Mouse (Mus musculus) G1E (cell line): Measurements from ENCODE around the gene Tfdp1. TPM values are rescaled to one million over a fixed set of nuclear protein-coding genes. Genes with fewer than 3 reads are reported as not detected.

Experiments used
- ATAC-seq: 2 replicates; pipeline ENCODE4 v1.8.0; 2016; ENCODE audit warnings: mild to moderate bottlenecking; ENCODE audit not compliant: insufficient number of reproducible peaks, poor library complexity, low FRiP score, severe bottlenecking; ENCODE audit errors: extremely low read depth
- DNase-seq: peaks from one replicate; pipeline ENCODE4 v3.0.0; 2012; ENCODE audit warnings: low spot score
- H3K27me3 ChIP-seq: 2 replicates; pipeline ENCODE4 v1.6.1; 2012; ENCODE audit warnings: mild to moderate bottlenecking, low read length, inconsistent platforms; ENCODE audit not compliant: insufficient read depth
- H3K36me3 ChIP-seq: replicated peaks from 2 replicates; pipeline ENCODE3; 2012; ENCODE audit warnings: mild to moderate bottlenecking, inconsistent platforms
- H3K4me1 ChIP-seq: 2 replicates; pipeline ENCODE4 v1.6.1; 2012; ENCODE audit warnings: low read depth, low read length, inconsistent platforms, mixed read lengths; ENCODE audit not compliant: insufficient read depth
- H3K4me3 ChIP-seq: 2 replicates; pipeline ENCODE4 v1.5.1; 2012; ENCODE audit warnings: low read depth, mild to moderate bottlenecking, inconsistent platforms, low read length, moderate library complexity, mixed read lengths
- H3K9me3 ChIP-seq: replicated peaks from 2 replicates; pipeline ENCODE4 v1.6.1; 2012; ENCODE audit warnings: inconsistent platforms
- CTCF ChIP-seq: IDR thresholded peaks from 2 replicates; pipeline ENCODE4 v1.5.1; 2012; ENCODE audit warnings: low read depth, low read length, inconsistent platforms, mixed read lengths
- GATA1 ChIP-seq: IDR thresholded peaks from 2 replicates; pipeline ENCODE4 v1.6.1; 2012; ENCODE audit warnings: borderline replicate concordance, low read length, inconsistent platforms, mixed read lengths
- GATA2 ChIP-seq: IDR thresholded peaks from 2 replicates; pipeline ENCODE4 v1.6.1; 2012; ENCODE audit warnings: low read depth, low read length, inconsistent platforms, borderline replicate concordance
- POLR2AphosphoS5 ChIP-seq: IDR thresholded peaks from 2 replicates; pipeline ENCODE4 v1.6.1; 2012; ENCODE audit warnings: low read depth, low read length, inconsistent platforms; ENCODE audit not compliant: insufficient replicate concordance
- TAL1 ChIP-seq: conservative IDR thresholded peaks from 2 replicates; pipeline ENCODE4 v1.6.1; 2012; ENCODE audit warnings: low read depth, low read length, inconsistent platforms, mixed read lengths
- polyA plus RNA-seq: library from polyadenylated mRNA; stranded (reverse); fragments of >175 nt; gene quantifications from 2 replicates; pipeline ENCODE4 v1.2.3, GENCODE M21; 2012
- total RNA-seq, 2 experiments: library from RNA; stranded (forward) in 1 of 2; stranded (reverse) in 1 of 2; fragments of 200-1000 nt in 1 of 2; fragments of >200 nt in 1 of 2; fragmentation: Nextera tagmentation in 1 of 2; gene quantifications; 2 replicates each; pipeline ENCODE4 v1.2.3; 2014 to 2017

The Tfdp1 gene
- total and polyA plus RNA-seq, 3 experiments: 68.6 to 237 (median 155) TPM

- TF ChIP-seq CTCF: no peak
- no peak for TF ChIP-seq GATA2
- TF ChIP-seq GATA1: no peak
- no peak for TF ChIP-seq POLR2AphosphoS5
- TF ChIP-seq TAL1: no peak
- ATAC-seq: no peak
Measured at GRCm38 (mm10) chr8:13382536-13382935, 44.0 kb downstream of the Tfdp1 start.

GRCm38 (mm10) chr8:13382999-13383398 is 44.4 kb downstream of the Tfdp1 start:
- H3K27me3 ChIP-seq: peaks cover 27% of the 10 kb centered on the region
- H3K4me3 ChIP-seq: no peak overlapping the region
- H3K9me3 ChIP-seq: no peaks in the 10 kb centered on the region
- TF ChIP-seq TAL1 (no peak), POLR2AphosphoS5 (no peak), GATA2 (no peak), CTCF (no peak), GATA1 (no peak)
- ATAC-seq (no peak), DNase-seq (no peak)
- H3K4me1 ChIP-seq: peaks cover 2% of the 10 kb centered on the region; the same call in 1 of the 2 replicates
- peaks cover 22% of the 10 kb centered on the region for H3K36me3 ChIP-seq

More at GRCm38 (mm10) chr8:13382536-13382935, 44.0 kb downstream of the Tfdp1 start:
- peaks cover 2% of the 10 kb centered on the region; the same call in 1 of the 2 replicates for H3K4me1 ChIP-seq
- peaks cover 25% of the 10 kb centered on the region for H3K27me3 ChIP-seq
- no peak for DNase-seq
- H3K4me3 ChIP-seq: no peak overlapping the region
- peaks cover 22% of the 10 kb centered on the region for H3K36me3 ChIP-seq
- H3K9me3 ChIP-seq: no peaks in the 10 kb centered on the region

- ATAC-seq (no peak), DNase-seq (no peak)
- TF ChIP-seq CTCF (no peak), GATA1 (no peak), POLR2AphosphoS5 (no peak)
Measured at GRCm38 (mm10) chr8:13386366-13386765, 47.8 kb downstream of the Tfdp1 start.

GRCm38 (mm10) chr8:13387728-13388127 is 49.2 kb downstream of the Tfdp1 start:
- no peaks in the 10 kb centered on the region for H3K36me3 ChIP-seq
- H3K9me3 ChIP-seq: no peaks in the 10 kb centered on the region
- peaks cover 45% of the 10 kb centered on the region for H3K27me3 ChIP-seq
- ATAC-seq (peak; percentile 22; the same call in 1 of the 2 replicates), DNase-seq (no peak)
- H3K4me1 ChIP-seq: peaks cover 8% of the 10 kb centered on the region
- no peak overlapping the region for H3K4me3 ChIP-seq
- TF ChIP-seq TAL1 (no peak), GATA2 (no peak), GATA1 (no peak), POLR2AphosphoS5 (no peak), CTCF (no peak)

More at GRCm38 (mm10) chr8:13386366-13386765, 47.8 kb downstream of the Tfdp1 start:
- Histone ChIP-seq H3K36me3 (no peaks in the 10 kb centered on the region), H3K4me1 (peaks cover 8% of the 10 kb centered on the region), H3K27me3 (peaks cover 45% of the 10 kb centered on the region), H3K9me3 (no peaks in the 10 kb centered on the region), H3K4me3 (no peak overlapping the region)

- TF ChIP-seq GATA2 (no peak), POLR2AphosphoS5 (no peak), CTCF (no peak), GATA1 (no peak), TAL1 (no peak)
- H3K27me3 ChIP-seq: peaks cover 51% of the 10 kb centered on the region
- no peaks in the 10 kb centered on the region for H3K36me3 ChIP-seq
- H3K4me1 ChIP-seq: peaks cover 5% of the 10 kb centered on the region
- DNase-seq (no peak), ATAC-seq (no peak)
- no peak overlapping the region for H3K4me3 ChIP-seq
- no peaks in the 10 kb centered on the region for H3K9me3 ChIP-seq
Measured at GRCm38 (mm10) chr8:13388744-13389143, 50.2 kb downstream of the Tfdp1 start.

GRCm38 (mm10) chr8:13393869-13394268 is 55.3 kb downstream of the Tfdp1 start:
- ATAC-seq (no peak), DNase-seq (no peak)
- TF ChIP-seq GATA1: no peak
- TF ChIP-seq POLR2AphosphoS5: no peak
- no peak for TF ChIP-seq TAL1
- TF ChIP-seq GATA2: no peak
- TF ChIP-seq CTCF: no peak
- peaks cover 42% of the 10 kb centered on the region for H3K27me3 ChIP-seq
- 0 out of 2 replicates have a peak, but pooled peaks cover under 1% of the 10 kb centered on the region for H3K4me1 ChIP-seq
- no peak overlapping the region for H3K4me3 ChIP-seq
- no peaks in the 10 kb centered on the region for H3K36me3 ChIP-seq
- H3K9me3 ChIP-seq: no peaks in the 10 kb centered on the region

GRCm38 (mm10) chr8:13396725-13397124 is 58.2 kb downstream of the Tfdp1 start, which contains the start of gene Atp4b:
Gene Atp4b, minus strand, starts transcription at chr8:13396825.
- no peaks in the 10 kb centered on the region for H3K9me3 ChIP-seq
- H3K27me3 ChIP-seq: peaks cover 30% of the 10 kb centered on the region
- ATAC-seq: no peak
- H3K36me3 ChIP-seq: no peaks in the 10 kb centered on the region
- TF ChIP-seq TAL1 (no peak), POLR2AphosphoS5 (no peak), GATA1 (no peak), GATA2 (no peak), CTCF (no peak)
- no peaks in the 10 kb centered on the region for H3K4me1 ChIP-seq
- no peak for DNase-seq
- no peak within 1 kb of the TSS for H3K4me3 ChIP-seq
